Mouse (Mus musculus) heart, postnatal 25 days (tissue): ENCODE results near the gene Hoxa6. TPM values are rescaled to one million over a fixed set of nuclear protein-coding genes. Genes with fewer than 3 reads are reported as not detected.
A peak's percentile ranks its signal among the peaks of the same experiment; 100 is the strongest.

Source experiments
- DNase-seq: peaks from one replicate; pipeline ENCODE4 v3.0.0; 2022; ENCODE audit warnings: low spot score
- intact Hi-C: fragments of 180-260 bp; cut with DNase I; formaldehyde crosslinking; loops from one replicate; pipeline ENCODE4 v1.15.1; 2025
- total RNA-seq, 2 experiments: library from RNA; stranded (reverse); gene quantifications; 2 replicates each; pipeline ENCODE4 v1.2.3; 2021

Hoxa6 gene
- total RNA-seq, 2 experiments from 2014 or later: not detected

DNA sequence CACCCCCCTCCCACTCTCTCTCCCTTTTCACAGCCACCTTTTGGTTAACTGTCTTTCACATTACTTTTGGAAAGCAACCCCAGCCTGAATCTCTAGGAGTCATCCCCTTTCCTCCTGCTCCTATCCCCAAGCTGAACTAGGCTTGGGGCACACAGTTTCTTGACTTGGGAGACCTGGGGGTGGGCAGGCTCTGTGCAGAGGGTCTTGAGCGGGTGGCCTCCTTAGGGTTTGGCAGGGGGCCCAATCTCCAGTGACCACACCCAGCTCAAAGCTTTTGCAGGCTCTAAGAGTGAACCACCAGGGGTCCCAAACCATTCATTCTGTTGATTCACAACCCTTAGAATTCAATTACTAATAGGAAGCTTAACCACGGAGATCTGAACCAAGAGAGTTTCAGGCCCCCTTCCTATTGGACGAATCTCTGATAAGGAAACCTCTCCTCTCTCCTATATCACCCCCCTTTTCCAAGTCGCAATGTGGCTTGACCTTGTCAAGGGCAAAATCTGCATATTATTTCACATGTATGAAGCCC lies 34.3 kb upstream of the Hoxa6 start:
- no peak for DNase-seq
- intact Hi-C loops: no loop called here

DNA sequence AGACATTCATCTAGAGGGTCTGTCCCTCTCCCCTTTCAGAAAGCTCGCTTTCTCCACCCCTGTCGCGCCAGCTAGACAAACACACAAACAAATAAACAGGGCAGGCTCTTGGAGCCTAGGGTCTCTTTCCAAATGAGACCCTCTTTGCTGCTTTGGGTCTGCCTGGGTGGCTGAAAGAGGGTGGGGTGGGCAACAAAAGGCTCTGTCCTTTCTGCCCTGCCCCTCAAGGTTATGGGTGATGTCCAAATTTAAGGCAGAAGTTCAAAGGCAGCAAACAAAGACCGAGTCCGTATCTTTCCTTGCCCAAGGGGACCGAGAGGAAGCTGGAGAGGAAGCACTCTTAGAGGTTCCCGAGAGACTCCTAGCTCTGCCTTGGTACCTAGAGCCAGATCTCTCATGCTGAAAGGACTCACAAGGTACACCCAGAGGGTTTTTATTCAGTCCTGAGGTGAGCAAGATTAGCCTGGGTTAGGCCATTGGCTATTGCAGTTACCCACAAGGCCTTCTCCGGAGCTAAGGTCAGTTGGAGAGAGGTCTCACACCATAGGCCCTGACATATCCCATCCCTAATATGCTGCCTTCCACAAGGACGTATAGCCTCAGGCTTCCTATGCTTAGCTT lies 32.6 kb upstream of the Hoxa6 start:
- intact Hi-C loops: no loop called here
- DNase-seq: no peak

GRCm38 (mm10) chr6:52240389-52241000 lies 32.0 kb upstream of the Hoxa6 start, which contains the start of gene Hoxa10:
TSS of gene Hoxa10 (minus strand) at chr6:52240854.
- DNase-seq: peak; percentile 40
- intact Hi-C loops: no loop called here

- DNase-seq: no peak
- intact Hi-C loops: no loop called here
These were observed 31.3 kb upstream of the Hoxa6 start for GRCm38 (mm10) chr6:52239625-52240388.

GRCm38 (mm10) chr6:52238976-52239375 lies 30.5 kb upstream of the Hoxa6 start:
- no peak for DNase-seq
- intact Hi-C loops: no loop called here

DNA sequence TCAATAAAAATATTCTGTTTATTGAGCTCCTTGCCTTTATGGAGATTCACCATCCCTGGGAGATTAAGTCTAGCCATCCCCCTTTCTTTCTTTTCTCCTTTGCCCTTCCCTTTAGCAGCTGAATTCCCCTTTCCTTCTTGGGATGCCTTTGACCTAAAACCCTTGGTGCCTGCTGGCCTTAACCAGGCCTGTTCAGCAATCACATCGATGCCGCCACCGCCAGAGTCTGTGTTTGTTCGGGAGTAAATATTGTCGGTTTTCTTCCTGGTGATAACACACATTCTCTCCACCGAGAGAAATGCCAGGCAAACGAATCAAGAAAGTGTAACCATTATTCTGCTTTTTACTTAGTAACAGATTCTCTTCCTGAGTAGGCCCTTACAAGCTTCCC lies 29.6 kb upstream of the Hoxa6 start:
- intact Hi-C loops: no loop called here
- no peak for DNase-seq

GRCm38 (mm10) chr6:52237346-52238154 lies 29.0 kb upstream of the Hoxa6 start:
- intact Hi-C loops: no loop called here
- DNase-seq: no peak

- intact Hi-C loops: no loop called here
- DNase-seq: no peak
These were observed 28.3 kb upstream of the Hoxa6 start for GRCm38 (mm10) chr6:52236806-52237205.

- no peak for DNase-seq
- intact Hi-C loops: no loop called here
These were observed 27.3 kb upstream of the Hoxa6 start for GRCm38 (mm10) chr6:52235866-52236265.

- intact Hi-C loops: no loop called here
- DNase-seq: no peak
These were observed 26.7 kb upstream of the Hoxa6 start for GRCm38 (mm10) chr6:52235267-52235666.

- intact Hi-C loops: no loop called here
- DNase-seq: no peak
These were observed 26.1 kb upstream of the Hoxa6 start for GRCm38 (mm10) chr6:52234428-52235140.

DNA sequence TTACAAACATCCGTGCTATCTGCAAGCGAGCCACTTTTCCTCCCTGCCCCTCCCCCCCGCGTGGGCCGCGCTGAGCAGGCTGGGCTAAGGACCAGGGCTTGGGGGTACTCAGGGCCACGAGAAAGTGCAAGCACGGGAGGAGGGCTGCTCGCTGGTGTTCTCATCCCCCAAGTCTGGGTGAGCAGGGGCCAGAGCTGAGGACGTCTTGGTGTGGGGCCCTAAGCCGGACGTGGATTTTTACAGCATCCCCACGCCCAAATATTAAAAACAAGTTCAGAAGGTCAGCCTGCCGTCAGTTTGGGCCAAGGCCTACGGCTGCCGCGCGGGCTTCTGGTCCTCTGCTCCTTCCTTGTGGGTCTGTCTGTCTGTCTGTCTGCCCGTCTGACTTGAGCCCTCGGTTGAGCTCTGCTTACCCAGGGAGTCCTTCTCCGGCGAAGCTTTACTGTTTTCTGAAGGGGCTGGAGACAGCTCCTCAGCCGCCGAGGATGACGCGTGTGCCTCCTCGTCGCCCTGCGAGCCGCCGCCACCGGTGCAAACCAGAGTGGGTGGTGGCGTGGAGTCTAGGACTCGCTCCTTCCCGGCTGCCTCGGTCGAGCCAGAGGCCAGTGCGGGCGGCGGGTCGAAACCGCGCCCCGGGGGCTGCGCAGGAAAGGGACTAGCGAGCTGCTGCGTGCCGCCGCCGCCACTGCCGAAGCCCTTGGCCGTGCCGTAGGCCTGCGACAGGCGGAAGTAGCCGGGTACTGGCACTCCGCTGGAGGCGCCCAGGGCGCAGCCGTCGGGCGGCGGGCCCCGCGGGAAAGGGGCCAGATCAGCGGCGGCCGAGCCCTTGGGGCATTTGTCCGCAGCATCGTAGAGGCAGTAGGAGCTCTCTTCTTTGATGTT lies 25.3 kb upstream of the Hoxa6 start:
- DNase-seq: no peak
- intact Hi-C loops: no loop called here

GRCm38 (mm10) chr6:52232984-52233545 lies 24.5 kb upstream of the Hoxa6 start:
- intact Hi-C loops: no loop called here
- no peak for DNase-seq

- intact Hi-C loops: no loop called here
These were observed 24.0 kb upstream of the Hoxa6 start for GRCm38 (mm10) chr6:52232568-52232965.

GRCm38 (mm10) chr6:52231885-52232567 lies 23.5 kb upstream of the Hoxa6 start:
- no peak for DNase-seq
- intact Hi-C loops: no loop called here

More at GRCm38 (mm10) chr6:52232568-52232965, 24.0 kb upstream of the Hoxa6 start:
- DNase-seq: no peak

GRCm38 (mm10) chr6:52230516-52231165 lies 22.1 kb upstream of the Hoxa6 start, which contains the start of gene Hoxa9:
TSS of gene Hoxa9 (minus strand) at chr6:52231089.
- DNase-seq: no peak
- intact Hi-C loops: no loop called here
